Mouse (Mus musculus): ENCODE results near the gene Ak5.

DNA sequence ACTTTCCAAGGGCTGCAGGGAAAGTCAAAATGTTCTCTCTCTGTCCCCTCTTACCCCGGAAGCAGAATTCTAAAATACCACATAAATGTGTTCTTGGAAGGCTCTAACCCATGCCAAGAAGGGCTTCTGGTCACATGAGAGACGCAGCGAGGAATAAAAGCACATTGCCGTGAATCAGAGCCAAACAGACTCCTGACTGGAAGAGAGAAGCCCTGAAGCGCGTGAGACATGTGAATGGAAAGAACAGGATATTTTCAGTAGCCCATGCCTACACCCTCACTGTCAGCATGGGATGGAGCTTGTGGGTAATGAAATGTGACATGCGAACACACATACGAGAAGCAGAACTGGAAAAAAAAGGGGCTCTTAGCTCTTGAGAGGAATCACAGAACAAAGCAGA lies 82.0 kb downstream of the Ak5 start:
- TF ChIP-seq CTCF (IDR thresholded peaks at IDR 0.05; ENCODE audit: control insufficient read depth, insufficient read depth, low read length), result no peak
- no peak for TF ChIP-seq POLR2A (IDR thresholded peaks at IDR 0.05; ENCODE audit: borderline replicate concordance, control insufficient read depth, low read depth, low read length)
